Mouse (Mus musculus) heart, adult 2 months (tissue): ENCODE results near the gene Ank3.

ENCODE experiments used
- CTCF ChIP-seq: fragments of 200-600 bp; IDR thresholded peaks from 2 replicates; pipeline ENCODE4 v1.8.1; 2022; ENCODE audit warnings: antibody characterized with exemption, mild to moderate bottlenecking, moderate library complexity
- EP300 ChIP-seq: fragments of 200-500 bp; IDR thresholded peaks from 2 replicates; pipeline ENCODE4 v1.6.1; 2011; ENCODE audit warnings: low read depth, low read length, control low read depth; ENCODE audit not compliant: insufficient read depth

- TF ChIP-seq EP300: no peak
- TF ChIP-seq CTCF: no peak
These were observed 526.3 kb downstream of the Ank3 start for GRCm38 (mm10) chr10:69924845-69925244.
